Mouse (Mus musculus): ENCODE data around the gene Cbs.
A peak's percentile ranks its signal among the peaks of the same experiment; 100 is the strongest.

The Cbs gene

DNA sequence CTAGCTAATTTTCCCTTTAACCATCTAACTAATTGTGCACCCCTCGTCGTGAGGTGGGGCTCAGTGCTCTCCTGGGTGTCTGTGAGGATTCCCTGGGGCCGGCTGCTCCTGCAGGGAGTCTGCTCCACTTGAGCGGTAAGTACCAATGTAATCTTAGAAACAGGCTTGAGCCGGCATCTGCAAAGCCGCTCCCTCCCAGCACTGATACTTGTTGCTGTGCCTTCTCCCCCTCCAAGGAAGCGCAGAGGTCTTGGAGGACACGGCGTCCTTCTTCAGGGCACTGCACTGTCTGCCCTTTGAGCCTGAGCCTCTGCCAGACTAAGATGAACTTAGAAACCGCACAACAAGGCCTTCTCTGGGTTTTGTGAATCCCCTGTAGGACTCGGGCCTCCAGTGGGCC lies 46.2 kb downstream of the Cbs start:
- DNase-seq (ENCODE audit: low spot score), result no peak

DNA sequence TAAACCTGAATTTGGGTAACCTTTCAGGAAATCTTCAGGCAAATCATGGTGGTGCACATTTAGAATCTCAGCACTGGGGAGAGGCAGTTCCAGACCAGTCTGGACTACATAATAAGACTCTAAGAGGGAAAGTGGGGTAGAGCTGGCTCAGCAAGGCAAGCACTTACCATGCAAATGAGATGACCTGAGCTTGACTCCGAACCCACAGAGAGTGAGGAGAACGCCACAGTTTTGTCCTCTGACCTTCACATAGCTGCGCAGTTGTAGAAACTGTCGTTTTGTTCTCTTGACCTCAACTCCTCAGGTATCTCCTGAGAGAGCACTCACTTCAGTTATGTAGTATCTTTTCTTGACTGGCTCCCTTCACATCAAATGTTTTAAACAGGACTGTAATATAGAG lies 48.3 kb downstream of the Cbs start:
- DNase-seq (ENCODE audit: low spot score), result no peak

DNA sequence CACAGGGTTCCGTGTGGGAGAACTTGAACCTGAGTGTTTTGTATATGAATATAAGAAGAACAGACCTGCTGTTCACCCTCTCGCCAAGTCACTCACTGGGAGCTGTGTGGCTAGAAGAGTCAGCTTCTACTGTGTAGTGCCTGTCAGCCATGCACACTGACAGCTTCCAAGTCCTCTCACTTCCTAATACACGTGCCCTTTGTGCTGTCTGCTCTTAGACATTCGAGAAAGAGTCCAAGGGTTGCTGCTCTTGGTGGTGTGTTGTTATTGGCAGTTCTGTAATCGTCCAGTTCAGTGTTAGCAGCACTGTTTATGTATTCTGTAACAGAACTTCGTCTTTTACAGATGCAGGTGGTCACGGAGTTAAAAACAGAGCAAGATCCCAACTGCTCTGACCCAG lies 48.9 kb downstream of the Cbs start:
- no peak for DNase-seq (ENCODE audit: low spot score)

DNA sequence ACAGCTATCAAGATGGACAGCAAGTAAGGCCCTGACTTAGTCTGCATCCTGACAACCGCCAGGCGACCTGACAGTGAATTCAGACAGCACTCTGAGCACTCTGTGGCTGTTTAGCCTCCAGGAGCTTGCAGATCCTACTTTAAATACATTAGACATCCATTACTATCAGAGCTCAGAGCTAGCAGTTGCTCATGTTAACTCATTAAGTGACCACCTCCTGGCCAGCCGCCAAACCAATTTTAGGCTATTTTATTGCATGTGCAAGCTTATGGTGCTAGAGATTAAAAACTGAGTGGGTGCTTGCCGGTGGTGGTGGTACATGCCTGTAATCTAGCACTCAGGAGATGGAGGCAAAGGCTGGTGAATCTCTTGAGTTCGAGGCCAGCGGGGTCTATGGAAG lies 53.3 kb downstream of the Cbs start:
- no peak for DNase-seq (ENCODE audit: low spot score)

DNA sequence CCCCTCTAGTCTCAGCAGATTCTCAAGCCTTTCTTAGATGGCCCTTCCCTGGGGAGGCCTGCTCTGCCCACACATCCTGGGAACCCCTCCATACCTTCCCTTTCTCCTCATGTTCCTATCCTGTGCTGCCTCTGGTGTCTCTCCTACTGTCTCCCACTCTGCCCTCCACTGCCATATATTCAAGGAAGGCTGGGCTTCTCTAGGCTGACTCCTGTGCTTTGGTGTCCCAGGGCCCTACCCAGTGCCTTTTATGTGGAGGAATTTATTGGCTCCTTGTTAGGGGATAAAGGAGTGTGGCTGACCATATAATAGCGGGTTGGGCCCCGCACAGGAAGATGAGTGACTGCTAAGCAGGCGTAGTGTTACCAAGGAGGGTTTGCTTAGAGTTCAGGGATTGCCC lies 53.9 kb downstream of the Cbs start:
- DNase-seq (ENCODE audit: low spot score), result no peak

DNA sequence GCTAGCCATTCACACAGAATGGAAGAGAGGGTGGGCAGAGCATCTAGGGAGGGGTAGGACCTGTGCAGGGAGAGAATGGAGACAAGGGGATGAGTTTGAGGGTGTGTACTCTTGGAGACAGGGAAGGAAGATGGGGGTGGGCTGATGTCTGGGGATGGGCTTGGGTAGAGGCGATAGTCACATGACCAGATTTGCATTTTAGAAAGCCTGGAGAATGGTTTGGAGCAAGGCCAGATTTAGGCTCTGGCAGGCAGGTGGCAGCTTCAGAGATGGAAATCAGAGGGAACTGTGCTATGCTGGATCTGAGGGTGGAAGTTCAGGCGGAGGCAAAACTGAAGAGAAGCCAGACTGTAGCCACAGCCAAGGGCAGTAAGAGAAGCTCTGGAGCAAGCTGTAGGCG lies 56.7 kb downstream of the Cbs start:
- no peak for DNase-seq (ENCODE audit: low spot score)

DNA sequence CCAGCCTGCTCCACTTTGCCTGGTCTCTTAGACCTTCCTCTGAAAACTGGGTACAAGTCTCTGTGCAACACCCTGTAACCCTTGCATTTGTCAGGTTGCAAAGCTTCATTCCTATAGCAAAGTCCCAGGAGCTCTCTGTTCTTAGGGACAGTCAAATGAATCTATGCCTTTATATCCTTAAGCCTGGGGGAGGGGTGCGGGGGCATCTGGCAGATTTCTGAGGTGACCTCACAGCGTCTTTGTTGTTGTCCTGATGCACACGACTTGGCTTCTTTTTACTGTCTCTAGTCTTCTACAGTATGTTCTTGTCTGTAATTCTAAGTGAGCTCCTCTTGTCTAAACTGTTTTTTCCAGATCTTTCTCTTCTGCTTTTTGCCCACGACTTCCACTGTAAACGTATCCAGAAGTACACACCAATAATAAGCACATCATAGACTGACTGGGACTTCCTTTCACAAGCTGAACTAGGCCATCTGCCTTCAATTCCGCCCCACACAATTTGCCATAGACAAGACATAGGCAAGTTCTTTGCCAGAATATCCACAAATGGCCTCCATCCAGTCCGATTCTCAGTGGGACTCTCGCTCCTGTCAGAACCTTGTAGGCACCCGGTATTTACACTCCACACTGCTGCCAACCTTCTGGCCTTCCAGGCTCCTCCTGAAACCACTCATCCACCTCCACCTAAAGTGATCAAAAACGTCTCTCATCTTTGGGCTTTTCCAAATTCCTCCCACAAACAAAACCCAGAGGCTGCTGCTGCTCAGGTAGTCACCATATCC lies 60.5 kb downstream of the Cbs start:
- DNase-seq (ENCODE audit: low spot score), result no peak

DNA sequence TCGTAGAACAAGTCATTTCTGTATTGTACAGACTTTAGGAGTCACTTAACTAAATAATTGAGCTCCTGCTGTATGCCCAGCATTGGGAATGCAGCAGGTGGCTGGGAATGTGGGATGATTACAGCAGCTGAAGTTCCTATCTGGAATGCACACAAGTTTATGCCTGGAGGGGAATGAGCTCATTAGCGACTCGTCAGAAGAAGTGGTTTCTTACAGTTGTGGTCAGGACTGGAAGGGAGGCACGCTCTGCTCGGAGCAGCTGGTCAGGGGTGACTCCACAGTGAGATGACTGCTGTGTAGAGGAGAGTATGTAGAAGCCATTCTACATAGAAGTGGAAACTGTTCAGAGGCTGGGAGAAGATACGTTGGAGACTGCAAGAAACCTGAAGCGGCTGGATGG lies 62.4 kb downstream of the Cbs start:
- DNase-seq (ENCODE audit: low spot score), result no peak

DNA sequence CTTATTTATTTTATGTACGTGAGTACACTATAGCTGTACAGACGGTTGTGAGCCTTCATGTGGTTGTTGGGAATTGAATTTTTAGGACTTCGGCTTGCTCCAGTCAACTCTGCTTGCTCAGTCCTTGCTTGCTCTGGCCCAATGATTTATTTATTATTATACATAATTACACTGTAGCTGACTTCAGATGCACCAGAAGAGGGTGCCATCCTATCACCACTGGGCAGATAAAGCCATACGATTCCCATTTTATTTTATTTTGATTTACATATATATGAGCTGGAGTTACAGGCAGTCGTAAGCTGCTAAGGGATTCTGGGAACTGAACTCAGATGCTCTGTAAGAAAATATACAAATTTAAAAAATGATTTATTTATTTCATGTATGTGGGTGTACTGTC lies 65.3 kb downstream of the Cbs start:
- DNase-seq (ENCODE audit: low spot score), result no peak

DNA sequence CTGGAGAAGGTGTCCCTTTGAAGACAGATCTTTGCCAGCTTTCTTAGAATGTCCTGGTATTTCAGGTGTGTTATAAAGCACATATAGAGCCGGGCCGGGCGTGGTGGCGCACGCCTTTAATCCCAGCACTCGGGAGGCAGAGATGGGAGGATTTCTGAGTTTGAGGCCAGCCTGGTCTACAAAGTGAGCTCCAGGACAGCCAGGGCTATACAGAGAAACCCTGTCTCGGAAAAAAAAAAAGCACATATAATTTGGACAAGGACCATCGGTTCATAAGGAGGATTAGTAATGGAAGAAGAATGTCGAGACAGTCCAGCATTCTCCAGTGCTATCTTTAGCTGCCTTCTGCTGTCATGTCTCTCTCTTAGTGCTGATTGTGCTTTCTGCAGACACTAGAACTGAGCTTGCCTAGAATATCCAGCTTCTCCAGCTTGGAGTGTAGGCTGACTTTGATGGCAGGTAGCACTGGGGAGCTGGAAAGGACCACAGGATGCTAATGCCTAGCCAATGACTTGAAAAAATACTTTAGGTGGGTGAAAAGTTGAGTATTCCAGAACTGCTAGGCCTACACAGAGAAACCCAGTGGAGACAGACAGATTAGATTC lies 66.6 kb downstream of the Cbs start:
- DNase-seq (ENCODE audit: low spot score), result peak; percentile 61

DNA sequence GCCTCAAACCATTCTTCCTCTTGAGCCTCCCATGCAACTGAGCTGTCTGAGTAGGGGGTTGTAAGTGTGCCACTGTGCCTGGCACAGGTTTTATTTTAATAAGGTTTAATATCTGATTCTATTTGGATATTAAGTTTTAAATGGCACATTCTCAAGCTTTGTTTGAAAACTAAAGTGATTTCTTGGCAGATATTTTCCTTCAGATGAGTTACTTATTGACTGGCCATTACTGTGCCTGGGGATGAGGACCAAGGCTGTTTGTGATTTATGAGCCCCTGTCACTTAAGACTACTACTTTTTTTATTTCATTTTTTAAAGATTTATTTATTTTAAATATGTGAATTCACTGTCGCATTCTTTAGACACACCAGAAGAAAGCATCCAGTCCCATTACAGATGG lies 67.3 kb downstream of the Cbs start:
- DNase-seq (ENCODE audit: low spot score), result no peak

DNA sequence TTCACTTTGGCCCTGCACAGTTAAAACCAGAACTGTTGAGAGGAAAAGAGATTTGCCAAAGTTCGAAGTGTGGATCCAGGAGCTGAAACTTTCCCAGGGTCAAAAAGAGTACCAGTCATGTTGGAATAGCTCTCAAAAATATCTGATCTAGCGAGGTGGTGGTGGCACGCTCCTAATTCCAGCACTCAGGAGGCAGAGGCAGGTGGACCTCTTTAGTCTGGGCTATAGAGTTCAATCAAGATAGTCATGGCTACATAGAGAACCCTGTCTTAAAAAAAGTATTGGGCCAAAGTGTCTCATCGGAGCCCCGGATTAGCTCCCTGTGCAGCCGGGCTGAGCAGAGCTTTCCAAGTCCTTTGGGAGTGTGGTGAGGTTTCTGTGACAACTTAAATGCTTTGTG lies 70.8 kb downstream of the Cbs start:
- no peak for DNase-seq (ENCODE audit: low spot score)

DNA sequence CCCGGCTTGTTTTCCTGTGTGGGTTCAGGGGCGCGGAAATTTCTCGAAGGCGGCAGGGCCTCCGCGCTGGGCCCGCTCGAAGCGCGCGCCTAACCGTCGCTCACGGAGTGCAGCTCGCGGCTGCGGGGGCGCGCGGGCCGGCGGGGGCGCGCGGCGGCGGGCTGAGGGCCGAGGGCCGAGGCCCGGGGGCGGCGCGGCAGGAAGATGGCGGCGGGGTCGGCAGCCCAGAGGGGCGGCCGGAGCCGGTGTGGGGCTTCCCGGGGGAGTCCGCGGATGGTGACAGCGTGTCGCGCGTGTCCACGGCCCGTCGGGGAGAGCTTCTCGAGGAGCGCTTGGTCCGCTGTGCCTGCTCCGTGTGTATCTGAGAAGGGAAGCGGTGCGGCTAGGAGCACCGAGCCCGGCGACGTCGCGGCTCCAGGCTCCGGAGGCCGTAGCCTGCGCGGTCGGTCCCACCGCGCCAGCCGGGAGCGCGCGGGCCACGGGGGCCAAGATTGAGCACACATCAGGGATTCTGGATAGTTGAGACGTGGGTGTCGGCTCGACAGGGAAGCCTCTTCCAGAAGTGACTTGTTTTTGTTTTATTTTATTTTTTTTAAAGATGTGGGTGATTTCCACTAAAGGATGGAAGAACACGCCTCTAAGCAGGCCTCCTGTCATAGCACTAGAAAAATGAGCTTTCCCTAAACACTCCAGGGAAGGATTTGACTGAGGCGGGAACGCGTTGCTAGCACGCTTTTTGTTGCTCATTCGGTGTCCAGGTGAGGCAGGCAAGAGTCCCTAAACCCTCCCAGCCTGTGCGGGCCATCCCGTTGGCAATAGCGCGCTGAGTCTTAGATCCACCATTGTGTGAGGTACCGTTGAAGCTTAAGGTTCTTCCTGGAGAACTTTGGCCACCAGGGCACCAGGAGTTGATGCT lies 71.6 kb downstream of the Cbs start:
- DNase-seq (ENCODE audit: low spot score), result peak; percentile 77

DNA sequence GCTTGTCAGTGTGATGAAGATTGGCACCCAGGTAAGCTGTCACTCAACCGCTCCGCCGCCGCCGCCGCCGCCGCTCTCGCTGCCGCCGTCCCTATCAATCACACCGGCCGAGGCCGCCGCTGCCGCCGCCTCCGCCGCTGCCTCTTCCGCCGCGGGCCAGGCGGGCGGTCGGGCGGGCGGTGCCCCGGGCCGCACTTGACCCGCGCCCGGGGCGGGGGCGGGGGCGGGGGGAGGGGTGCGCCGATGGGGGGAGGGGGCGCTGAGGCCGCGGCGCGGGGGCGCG lies 72.2 kb downstream of the Cbs start:
- DNase-seq (ENCODE audit: low spot score), result no peak

DNA sequence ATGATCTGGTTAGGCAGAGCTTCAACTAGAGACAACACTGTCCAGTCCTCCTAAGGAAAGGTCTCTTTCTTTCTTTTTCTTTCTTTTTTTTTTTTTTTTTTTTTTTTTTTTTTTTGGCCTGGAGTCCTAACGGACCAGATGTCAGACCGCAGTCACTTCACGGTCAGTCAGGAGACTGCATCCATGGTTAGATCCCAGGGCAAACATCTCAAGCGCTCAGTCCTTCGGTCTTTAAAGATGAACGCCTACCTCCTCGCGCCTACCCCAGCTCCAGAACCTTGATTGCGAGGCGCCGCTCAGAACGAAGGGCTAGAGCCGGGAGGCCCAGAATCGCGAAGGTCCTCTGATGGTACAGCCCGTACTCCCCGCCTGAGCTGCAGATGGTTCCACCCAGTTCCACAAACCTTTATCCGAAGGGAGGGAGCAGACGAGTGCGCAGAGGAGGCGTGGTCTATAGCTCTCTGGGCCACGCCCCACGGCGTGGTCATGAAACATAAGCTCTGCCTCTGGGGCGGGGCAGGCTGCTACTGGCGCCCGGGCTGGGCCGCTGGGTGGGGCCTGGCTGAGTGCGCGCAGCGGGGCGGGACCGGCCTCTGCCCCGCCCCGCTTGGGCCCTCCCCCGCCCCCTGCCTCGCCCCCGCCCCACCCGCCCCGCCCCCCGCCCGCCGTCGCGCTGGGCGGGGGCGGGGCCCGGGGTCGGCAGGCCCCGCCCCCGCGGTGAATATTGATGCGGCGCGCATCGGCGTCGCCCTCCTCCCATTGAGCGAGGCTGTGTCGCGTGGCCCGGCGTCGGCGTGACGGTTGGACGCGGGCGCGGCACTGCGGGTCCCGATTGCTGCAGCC lies 72.8 kb downstream of the Cbs start, which contains the start of gene Pknox1:
Gene Pknox1 (plus strand): TSS at position 720 of the 843 bp plus-strand sequence.
- peak; percentile 100 for DNase-seq (ENCODE audit: low spot score)

DNA sequence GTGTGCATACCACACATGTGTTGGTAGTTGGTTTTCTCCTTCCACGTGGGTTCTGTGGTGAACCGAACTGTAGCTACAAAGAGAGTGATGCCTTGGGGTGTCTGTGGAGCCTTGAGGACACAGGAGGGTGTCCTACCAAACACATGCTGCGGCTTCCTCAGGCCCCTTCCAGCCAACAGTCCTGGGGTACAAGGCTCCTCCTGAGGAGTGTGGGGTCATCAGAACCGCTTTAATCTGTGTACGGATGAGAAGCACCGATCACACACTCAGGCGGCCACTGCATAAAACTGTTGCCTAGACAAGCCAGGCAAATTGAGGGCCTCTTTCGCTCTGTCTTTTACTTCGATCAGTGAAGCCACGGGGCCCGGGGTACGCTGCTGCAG lies 73.4 kb downstream of the Cbs start:
- DNase-seq (ENCODE audit: low spot score), result no peak

DNA sequence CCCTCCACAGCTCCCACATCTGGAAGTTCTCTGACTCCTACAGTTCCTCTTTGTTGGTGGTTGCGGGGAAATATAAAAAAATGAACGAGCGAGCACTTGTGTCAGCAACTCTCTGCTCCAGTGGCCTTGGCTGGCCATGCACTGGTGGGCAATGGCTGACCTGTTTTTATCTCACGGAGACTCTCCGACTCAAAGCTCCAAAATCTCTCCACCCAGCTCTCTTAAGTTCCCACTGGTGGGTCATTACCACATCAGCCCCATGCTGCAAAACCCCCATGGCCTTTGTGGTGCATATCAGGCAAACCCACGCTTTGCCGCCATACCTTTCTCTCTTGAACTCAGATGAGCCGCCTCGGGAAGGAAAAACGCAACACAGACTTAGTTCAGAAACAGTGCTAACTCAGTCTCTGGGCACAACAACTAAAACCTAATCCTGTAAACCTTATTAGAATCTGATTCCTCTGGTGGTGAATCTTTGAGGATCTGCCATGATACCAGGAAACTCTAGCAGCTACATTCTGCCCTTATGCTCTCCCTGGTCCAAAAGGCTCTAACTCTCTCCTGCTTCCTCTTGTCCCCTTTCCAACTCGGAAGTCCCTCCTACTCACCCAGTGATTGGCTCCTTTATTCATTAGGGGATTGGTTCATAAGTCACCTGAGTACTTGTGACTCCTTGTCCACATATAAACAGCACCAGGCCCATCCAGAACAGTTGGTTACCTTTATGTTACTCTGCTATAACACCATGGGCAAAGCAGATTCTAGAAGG lies 77.8 kb downstream of the Cbs start:
- no peak for DNase-seq (ENCODE audit: low spot score)
